Comparison of ENCODE assay signal across 9 mouse cellular contexts in the genomic region with DNA sequence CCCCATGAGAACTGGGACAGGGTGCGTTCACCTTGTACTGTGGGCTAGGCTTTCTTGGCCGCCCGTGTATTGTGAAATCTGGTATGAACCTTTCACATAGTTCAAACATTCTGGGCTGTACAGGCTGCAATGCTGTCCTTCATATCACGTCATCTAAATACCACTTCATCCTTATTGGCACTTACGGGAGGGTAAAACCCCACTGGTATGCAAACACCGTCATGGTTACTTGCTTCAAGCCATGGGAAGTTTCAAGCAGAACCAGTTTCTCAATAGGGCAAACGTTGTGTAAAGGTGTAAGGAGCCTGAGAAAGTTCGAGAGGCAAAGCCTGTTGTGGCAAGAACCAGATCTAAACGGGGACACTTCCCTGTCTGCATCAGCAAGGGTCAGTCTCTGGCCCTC. TPM values are rescaled to one million over a fixed set of nuclear protein-coding genes. Genes with fewer than 3 reads are reported as not detected.
DNase-seq lines count a peak whose midpoint lies in the region; ATAC-seq and TF ChIP-seq lines count a peak whose summit lies in the region.
"Had no signal": no experiment of that assay in that cellular context is flagged by ENCODE, and none has a peak within 500 bp of the region (broad histone marks: within the 10 kb centered on the region; RNA-seq: fewer than 3 reads in every experiment).

No protein-coding gene starts in this region.

- no peaks in the 10 kb centered on the region for H3K27me3 ChIP-seq in kidney, adult 2 months (replicated peaks; ENCODE audit: control insufficient read depth, insufficient read depth, low read length)

- H3K27ac ChIP-seq in kidney, adult 2 months (ENCODE audit: insufficient read depth, low read depth, low read length) = peak overlapping the region; percentile 80
- H3K27ac ChIP-seq: macrophage had no signal

- H3K36me3 ChIP-seq in kidney, adult 2 months (ENCODE audit: control insufficient read depth, insufficient read depth, low read length) = no peaks in the 10 kb centered on the region

- 63% methylated on average over 9 of the region's 9 CpGs for WGBS in kidney, adult 2 months

- ATAC-seq in inflammation-experienced regulatory T-cells, adult 6 months = no peak
- ATAC-seq: forebrain, embryonic 16.5 days had no signal

- H3K4me1 ChIP-seq in kidney, adult 2 months (ENCODE audit: control insufficient read depth, insufficient read depth, low read length) = peaks cover 15% of the 10 kb centered on the region

- H3K4me3 ChIP-seq in kidney, adult 2 months (ENCODE audit: insufficient read depth, low read depth, low read length) = no peak overlapping the region

- no peak for TF ChIP-seq POLR2A in kidney, adult 2 months (IDR thresholded peaks at IDR 0.05; ENCODE audit: low read depth, low read length)

- DNase-seq in 3134 (ENCODE audit: extremely low read depth, insufficient read length, low spot score) = peak; percentile 22
- peak; percentile 75 for DNase-seq in A20 (ENCODE audit: low read depth, low spot score)
- peak; percentile 62 for DNase-seq in kidney, adult 2 months
- peak; percentile 66 for DNase-seq in lung, postnatal 10 days
- DNase-seq in layer of hippocampus, adult 9-10 months (ENCODE audit: low spot score) = no peak
- DNase-seq in ovary, postnatal 14 days (ENCODE audit: low spot score) = no peak

- no peak for TF ChIP-seq CTCF in kidney, adult 2 months (conservative IDR thresholded peaks at IDR 0.05; ENCODE audit: insufficient read depth, insufficient read length, low read depth, low read length)

RNA-seq across cellular contexts. Expression of a gene that starts 10.2 kb away (rescaled TPM):
- 11.7 and 17.6 TPM in 2 replicates for polyA plus RNA-seq in kidney, adult 2 months (2012; rRNA removed)
- 1 to 10 TPM; 2.8 to 6.3 (median 5.1) TPM for polyA plus RNA-seq in inflammation-experienced regulatory T-cells, adult 6 months (2017; shearing (Covaris generic))

RNA-seq across cellular contexts. Expression of a gene that starts 27.3 kb away (rescaled TPM):
- 20.4 and 26.1 TPM in 2 replicates for polyA plus RNA-seq in kidney, adult 2 months (2012; rRNA removed)
- 10 to 100 TPM; 20.4 to 46.1 (median 45.3) TPM for polyA plus RNA-seq in inflammation-experienced regulatory T-cells, adult 6 months (2017; shearing (Covaris generic))

Comparison
In these comparisons a context has a peak if more than half of its experiments do, and no peak if none do; other contexts are left out.
1. DNase-seq: peak in 3134 (single experiment), A20 (single experiment), kidney, adult 2 months (single experiment) and lung, postnatal 10 days (single experiment); none in layer of hippocampus, adult 9-10 months (single experiment) and ovary, postnatal 14 days (single experiment).